Mouse (Mus musculus) forebrain, embryonic 11.5 days (tissue): ENCODE results near the gene Pcf11. TPM values are rescaled to one million over a fixed set of nuclear protein-coding genes. Genes with fewer than 3 reads are reported as not detected.
A peak's percentile ranks its signal among the peaks of the same experiment; 100 is the strongest.

ENCODE experiments used
- ATAC-seq: fragments of 200-750 bp; cut with Nextera tagmentation; replicated peaks from 2 replicates; pipeline ENCODE4 v1.8.0; 2017; ENCODE audit warnings: moderate TSS enrichment; ENCODE audit not compliant: low FRiP score
- DNase-seq: peaks from one replicate; pipeline ENCODE4 v3.0.0-alpha.2; 2017; ENCODE audit warnings: low spot score
- H3K27ac ChIP-seq: fragments of 300-500 bp; sonication (generic); 2 replicates; pipeline ENCODE4 v1.5.1; 2014; ENCODE audit warnings: low read depth, low read length
- H3K27me3 ChIP-seq: fragments of 300-500 bp; sonication (generic); 2 replicates; pipeline ENCODE4 v1.6.1; 2014; ENCODE audit warnings: mild to moderate bottlenecking, low read length, mixed read lengths; ENCODE audit not compliant: control insufficient read depth, insufficient read depth
- H3K36me3 ChIP-seq: fragments of 300-500 bp; sonication (generic); 2 replicates; pipeline ENCODE4 v1.6.1; 2014; ENCODE audit warnings: mild to moderate bottlenecking, low read length, moderate library complexity, mixed read lengths; ENCODE audit not compliant: control insufficient read depth, insufficient read depth
- H3K4me1 ChIP-seq: fragments of 300-500 bp; sonication (generic); replicated peaks from 2 replicates; pipeline ENCODE4 v1.6.1; 2014; ENCODE audit warnings: low read length, mixed read lengths; ENCODE audit not compliant: control insufficient read depth, insufficient read depth
- H3K4me2 ChIP-seq: fragments of 300-500 bp; sonication (generic); 2 replicates; pipeline ENCODE4 v1.6.1; 2014; ENCODE audit warnings: low read depth, mild to moderate bottlenecking, low read length, moderate library complexity, mixed read lengths; ENCODE audit not compliant: severe bottlenecking
- H3K4me3 ChIP-seq: fragments of 300-500 bp; sonication (generic); 2 replicates; pipeline ENCODE4 v1.5.1; 2014; ENCODE audit warnings: low read depth, low read length
- H3K9ac ChIP-seq: fragments of 300-500 bp; sonication (generic); 2 replicates; pipeline ENCODE4 v1.6.1; 2014; ENCODE audit warnings: low read length
- H3K9me3 ChIP-seq: fragments of 300-500 bp; sonication (generic); 2 replicates; pipeline ENCODE4 v1.6.1; 2016; ENCODE audit warnings: low read length, mixed read lengths; ENCODE audit not compliant: control insufficient read depth
- WGBS: fragments of 180-500 bp; shearing (Covaris S2); extraction: QIAGEN DNeasy Blood & Tissue Kit; methylation state at CpG from one replicate; pipeline ENCODE4 v1.1.7; 2014; 5-methylcytosine and 5-hydroxymethylcytosine counted together
- polyA plus RNA-seq: library from polyadenylated mRNA; unstranded; fragments of >200 nt; fragmentation: Nextera tagmentation; extraction: Ambion mirVana; gene quantifications from 2 replicates; pipeline ENCODE4 v1.2.1, GENCODE M21; 2014

The Pcf11 gene
- polyA plus RNA-seq, 1 experiment from 2014 or later, result 26.0 TPM

- ATAC-seq (no peak), DNase-seq (no peak)
- Histone ChIP-seq H3K9ac (no peak overlapping the region), H3K36me3 (no peaks in the 10 kb centered on the region), H3K4me3 (no peak overlapping the region), H3K4me2 (no peak overlapping the region), H3K27ac (no peak overlapping the region), H3K9me3 (no peaks in the 10 kb centered on the region), H3K27me3 (no peaks in the 10 kb centered on the region), H3K4me1 (no peaks in the 10 kb centered on the region)
- 83% methylated on average over 2 of the region's 2 CpGs for WGBS
Measured at GRCm38 (mm10) chr7:92689101-92689500, 19.4 kb upstream of the Pcf11 start.

- DNase-seq, result no peak
- no peak overlapping the region for H3K4me3 ChIP-seq
- no peak overlapping the region for H3K27ac ChIP-seq
- WGBS, result 82% methylated on average over 2 of the region's 2 CpGs
- no peaks in the 10 kb centered on the region for H3K4me1 ChIP-seq
- ATAC-seq, result no peak
- H3K9ac ChIP-seq, result no peak overlapping the region
- H3K27me3 ChIP-seq, result no peaks in the 10 kb centered on the region
- no peaks in the 10 kb centered on the region for H3K36me3 ChIP-seq
- H3K4me2 ChIP-seq, result no peak overlapping the region
- H3K9me3 ChIP-seq, result no peaks in the 10 kb centered on the region
Measured at GRCm38 (mm10) chr7:92688299-92688669, 18.6 kb upstream of the Pcf11 start.

GRCm38 (mm10) chr7:92687556-92688298 lies 18.0 kb upstream of the Pcf11 start:
- H3K4me3 ChIP-seq, result no peak overlapping the region
- whole genome bisulfite sequencing, result 80% methylated on average over 5 of the region's 5 CpGs
- ATAC-seq (no peak), DNase-seq (no peak)
- no peak overlapping the region for H3K9ac ChIP-seq
- no peak overlapping the region for H3K27ac ChIP-seq
- H3K36me3 ChIP-seq, result no peaks in the 10 kb centered on the region
- no peaks in the 10 kb centered on the region for H3K4me1 ChIP-seq
- no peaks in the 10 kb centered on the region for H3K9me3 ChIP-seq
- no peak overlapping the region for H3K4me2 ChIP-seq
- no peaks in the 10 kb centered on the region for H3K27me3 ChIP-seq

GRCm38 (mm10) chr7:92677346-92677745 lies 7.6 kb upstream of the Pcf11 start:
- 77% methylated on average over 4 of the region's 4 CpGs for WGBS
- H3K27ac ChIP-seq, result no peak overlapping the region
- no peaks in the 10 kb centered on the region for H3K9me3 ChIP-seq
- DNase-seq (no peak), ATAC-seq (no peak)
- no peaks in the 10 kb centered on the region for H3K4me1 ChIP-seq
- H3K9ac ChIP-seq, result no peak overlapping the region
- H3K27me3 ChIP-seq, result no peaks in the 10 kb centered on the region
- no peak overlapping the region for H3K4me2 ChIP-seq
- no peak overlapping the region for H3K4me3 ChIP-seq
- no peaks in the 10 kb centered on the region for H3K36me3 ChIP-seq

- no peak for ATAC-seq
- H3K27me3 ChIP-seq, result no peaks in the 10 kb centered on the region
- no peak overlapping the region for H3K4me2 ChIP-seq
- 90% methylated on average over 3 of the region's 3 CpGs for WGBS
- no peaks in the 10 kb centered on the region for H3K36me3 ChIP-seq
- no peaks in the 10 kb centered on the region for H3K9me3 ChIP-seq
- no peak overlapping the region for H3K9ac ChIP-seq
- DNase-seq, result no peak
- H3K4me1 ChIP-seq, result 0 out of 2 replicates have a peak, but pooled peaks cover 2% of the 10 kb centered on the region
- no peak overlapping the region for H3K27ac ChIP-seq
- H3K4me3 ChIP-seq, result no peak overlapping the region
Measured at GRCm38 (mm10) chr7:92675131-92675530, 5.4 kb upstream of the Pcf11 start.

- Histone ChIP-seq H3K27ac (peak overlapping the region; percentile 87), H3K27me3 (no peaks in the 10 kb centered on the region), H3K4me1 (peaks cover 2% of the 10 kb centered on the region; the same call in 1 of the 2 replicates), H3K4me2 (peak overlapping the region; percentile 75), H3K9ac (peak overlapping the region; percentile 99), H3K4me3 (peak overlapping the region; percentile 60), H3K9me3 (no peaks in the 10 kb centered on the region), H3K36me3 (no peaks in the 10 kb centered on the region)
- under 1% methylated on average over 29 of the region's 29 CpGs for WGBS
- DNase-seq (peak; percentile 77), ATAC-seq (peak; percentile 20)
Measured at GRCm38 (mm10) chr7:92668791-92669506, 785 bp downstream of the Pcf11 start.

- peaks cover 2% of the 10 kb centered on the region; the same call in 1 of the 2 replicates for H3K4me1 ChIP-seq
- no peak overlapping the region for H3K9ac ChIP-seq
- no peaks in the 10 kb centered on the region for H3K9me3 ChIP-seq
- H3K36me3 ChIP-seq, result no peaks in the 10 kb centered on the region; the same call in 1 of the 2 replicates
- H3K27me3 ChIP-seq, result no peaks in the 10 kb centered on the region
- 89% methylated on average over 7 of the region's 7 CpGs for WGBS
- no peak overlapping the region for H3K4me2 ChIP-seq
- no peak overlapping the region for H3K4me3 ChIP-seq
- no peak for DNase-seq
- no peak overlapping the region for H3K27ac ChIP-seq
- no peak for ATAC-seq
Measured at GRCm38 (mm10) chr7:92666274-92666820, 3.4 kb downstream of the Pcf11 start.

- Histone ChIP-seq H3K9me3 (no peaks in the 10 kb centered on the region), H3K4me3 (no peak overlapping the region), H3K27ac (no peak overlapping the region), H3K36me3 (peaks cover 27% of the 10 kb centered on the region), H3K4me2 (no peak overlapping the region), H3K9ac (no peak overlapping the region), H3K27me3 (no peaks in the 10 kb centered on the region), H3K4me1 (no peaks in the 10 kb centered on the region)
- ATAC-seq, result 0 out of 2 replicates have a peak, but pooled peaks have one; percentile 23
- no peak for DNase-seq
- WGBS, result 94% methylated on average over 5 of the region's 5 CpGs
Measured at GRCm38 (mm10) chr7:92658050-92658449, 11.7 kb downstream of the Pcf11 start.
